Mouse (Mus musculus): ENCODE measurements around the gene Smim13. TPM values are rescaled to one million over a fixed set of nuclear protein-coding genes. Genes with fewer than 3 reads are reported as not detected.
"Not testable (repeated sequence)": the region's sequence is repeated elsewhere in the genome, so short reads cannot be mapped to it uniquely, and the experiment has no call there.

Gene Smim13
- polyA plus RNA-seq, 1 experiment from 2014 or later = 16.2 TPM

- Histone ChIP-seq H3K4me3 (replicated peaks) (no peak overlapping the region), H3K4me2 (replicated peaks) (no peak overlapping the region), H3K27ac (replicated peaks) (no peak overlapping the region), H3K4me1 (no peaks in the 10 kb centered on the region), H3K9ac (no peak overlapping the region), H3K36me3 (no peaks in the 10 kb centered on the region), H3K9me3 (replicated peaks) (no peaks in the 10 kb centered on the region), H3K27me3 (no peaks in the 10 kb centered on the region)
- no peak for ATAC-seq (ENCODE audit: insufficient number of reproducible peaks, low FRiP score, low TSS enrichment, low read depth)
- WGBS = 95% methylated on average over 3 of the region's 3 CpGs
Observed at GRCm38 (mm10) chr13:41256962-41257361, 7.3 kb downstream of the Smim13 start.

GRCm38 (mm10) chr13:41257851-41258250, 8.2 kb downstream of the Smim13 start:
- Histone ChIP-seq H3K4me1 (no peaks in the 10 kb centered on the region), H3K4me2 (replicated peaks) (no peak overlapping the region), H3K36me3 (no peaks in the 10 kb centered on the region), H3K4me3 (replicated peaks) (no peak overlapping the region), H3K27ac (replicated peaks) (no peak overlapping the region), H3K27me3 (no peaks in the 10 kb centered on the region), H3K9ac (no peak overlapping the region), H3K9me3 (replicated peaks) (no peaks in the 10 kb centered on the region)
- no peak for ATAC-seq (ENCODE audit: insufficient number of reproducible peaks, low FRiP score, low TSS enrichment, low read depth)
- WGBS = 86% methylated on average over 4 of the region's 4 CpGs

GRCm38 (mm10) chr13:41261617-41262016, 12.0 kb downstream of the Smim13 start:
- not testable (repeated sequence) for H3K36me3 ChIP-seq; H3K4me2 ChIP-seq (replicated peaks); H3K27me3 ChIP-seq; H3K9me3 ChIP-seq (replicated peaks); H3K9ac ChIP-seq; ATAC-seq (ENCODE audit: insufficient number of reproducible peaks, low FRiP score, low TSS enrichment, low read depth); H3K4me1 ChIP-seq; H3K4me3 ChIP-seq (replicated peaks); H3K27ac ChIP-seq (replicated peaks)
- 92% methylated on average over 8 of the region's 8 CpGs for WGBS

GRCm38 (mm10) chr13:41263304-41264006, 13.8 kb downstream of the Smim13 start:
- Histone ChIP-seq H3K27me3 (no peaks in the 10 kb centered on the region), H3K9me3 (replicated peaks) (no peaks in the 10 kb centered on the region), H3K4me2 (replicated peaks) (no peak overlapping the region), H3K4me1 (no peaks in the 10 kb centered on the region), H3K27ac (replicated peaks) (no peak overlapping the region), H3K4me3 (replicated peaks) (no peak overlapping the region), H3K36me3 (no peaks in the 10 kb centered on the region), H3K9ac (no peak overlapping the region)
- 79% methylated on average over 5 of the region's 5 CpGs for WGBS
- ATAC-seq (ENCODE audit: insufficient number of reproducible peaks, low FRiP score, low TSS enrichment, low read depth) = no peak

GRCm38 (mm10) chr13:41267827-41268408, 18.3 kb downstream of the Smim13 start:
- H3K4me3 ChIP-seq (replicated peaks) = no peak overlapping the region
- no peaks in the 10 kb centered on the region for H3K36me3 ChIP-seq
- no peaks in the 10 kb centered on the region for H3K4me1 ChIP-seq
- no peaks in the 10 kb centered on the region for H3K9me3 ChIP-seq (replicated peaks)
- no peak overlapping the region for H3K27ac ChIP-seq (replicated peaks)
- H3K27me3 ChIP-seq = no peaks in the 10 kb centered on the region
- WGBS = 44% methylated on average over 7 of the region's 7 CpGs
- H3K9ac ChIP-seq = no peak overlapping the region
- no peak overlapping the region for H3K4me2 ChIP-seq (replicated peaks)
- no peak for ATAC-seq (ENCODE audit: insufficient number of reproducible peaks, low FRiP score, low TSS enrichment, low read depth)

- no peak within 1 kb of the TSS for H3K4me3 ChIP-seq (replicated peaks)
- no peak for ATAC-seq (ENCODE audit: insufficient number of reproducible peaks, low FRiP score, low TSS enrichment, low read depth)
- H3K4me2 ChIP-seq (replicated peaks) = no peak within 1 kb of the TSS
- no peaks in the 10 kb centered on the region for H3K27me3 ChIP-seq
- no peak within 1 kb of the TSS for H3K27ac ChIP-seq (replicated peaks)
- no peak within 1 kb of the TSS for H3K9ac ChIP-seq
- H3K36me3 ChIP-seq = no peaks in the 10 kb centered on the region
- no peaks in the 10 kb centered on the region for H3K9me3 ChIP-seq (replicated peaks)
- no peaks in the 10 kb centered on the region for H3K4me1 ChIP-seq
- WGBS = 94% methylated on average over 10 of the region's 10 CpGs
Observed at GRCm38 (mm10) chr13:41273927-41274650, 24.4 kb downstream of the Smim13 start, which contains the start of gene Gm17364. TSS of gene Gm17364 (minus strand) at chr13:41273977.

GRCm38 (mm10) chr13:41280696-41281095, 31.1 kb downstream of the Smim13 start:
- ATAC-seq (ENCODE audit: insufficient number of reproducible peaks, low FRiP score, low TSS enrichment, low read depth) = no peak
- Histone ChIP-seq H3K4me3 (replicated peaks) (no peak overlapping the region), H3K36me3 (no peaks in the 10 kb centered on the region), H3K9ac (no peak overlapping the region), H3K4me1 (no peaks in the 10 kb centered on the region), H3K4me2 (replicated peaks) (no peak overlapping the region), H3K27me3 (no peaks in the 10 kb centered on the region), H3K9me3 (replicated peaks) (no peaks in the 10 kb centered on the region), H3K27ac (replicated peaks) (no peak overlapping the region)
- 55% methylated on average over 5 of the region's 5 CpGs for WGBS

- H3K4me3 ChIP-seq (replicated peaks) = no peak overlapping the region
- H3K27ac ChIP-seq (replicated peaks) = no peak overlapping the region
- H3K4me2 ChIP-seq (replicated peaks) = no peak overlapping the region
- no peaks in the 10 kb centered on the region for H3K9me3 ChIP-seq (replicated peaks)
- H3K36me3 ChIP-seq = no peaks in the 10 kb centered on the region
- no peaks in the 10 kb centered on the region for H3K27me3 ChIP-seq
- no peak; the same call in 1 of the 2 replicates for ATAC-seq (ENCODE audit: insufficient number of reproducible peaks, low FRiP score, low TSS enrichment, low read depth)
- WGBS = 21% methylated on average over 5 of the region's 5 CpGs
- no peak overlapping the region for H3K9ac ChIP-seq
- H3K4me1 ChIP-seq = no peaks in the 10 kb centered on the region
Observed at GRCm38 (mm10) chr13:41283256-41283655, 33.6 kb downstream of the Smim13 start.

GRCm38 (mm10) chr13:41285448-41285847, 35.8 kb downstream of the Smim13 start:
- WGBS = 62% methylated on average over 4 of the region's 4 CpGs
- Histone ChIP-seq H3K36me3 (no peaks in the 10 kb centered on the region), H3K27me3 (no peaks in the 10 kb centered on the region), H3K4me1 (no peaks in the 10 kb centered on the region), H3K27ac (replicated peaks) (no peak overlapping the region), H3K9me3 (replicated peaks) (no peaks in the 10 kb centered on the region), H3K4me3 (replicated peaks) (no peak overlapping the region), H3K4me2 (replicated peaks) (no peak overlapping the region), H3K9ac (no peak overlapping the region)
- no peak for ATAC-seq (ENCODE audit: insufficient number of reproducible peaks, low FRiP score, low TSS enrichment, low read depth)

- Histone ChIP-seq H3K9me3 (replicated peaks) (no peaks in the 10 kb centered on the region), H3K27me3 (no peaks in the 10 kb centered on the region), H3K9ac (no peak overlapping the region), H3K4me3 (replicated peaks) (no peak overlapping the region), H3K4me1 (no peaks in the 10 kb centered on the region), H3K4me2 (replicated peaks) (no peak overlapping the region), H3K36me3 (no peaks in the 10 kb centered on the region), H3K27ac (replicated peaks) (no peak overlapping the region)
- WGBS = 60% methylated on average over 3 of the region's 3 CpGs
- no peak for ATAC-seq (ENCODE audit: insufficient number of reproducible peaks, low FRiP score, low TSS enrichment, low read depth)
Observed at GRCm38 (mm10) chr13:41286285-41286684, 36.6 kb downstream of the Smim13 start.

GRCm38 (mm10) chr13:41291466-41291974, 41.9 kb downstream of the Smim13 start:
- Histone ChIP-seq H3K4me2 (replicated peaks) (no peak overlapping the region), H3K4me1 (0 out of 2 replicates have a peak, but pooled peaks cover 2% of the 10 kb centered on the region), H3K9ac (no peak overlapping the region), H3K36me3 (no peaks in the 10 kb centered on the region), H3K4me3 (replicated peaks) (no peak overlapping the region), H3K27ac (replicated peaks) (no peak overlapping the region), H3K27me3 (no peaks in the 10 kb centered on the region), H3K9me3 (replicated peaks) (no peaks in the 10 kb centered on the region)
- no peak for ATAC-seq (ENCODE audit: insufficient number of reproducible peaks, low FRiP score, low TSS enrichment, low read depth)
- 80% methylated on average over 4 of the region's 4 CpGs for WGBS
